Mouse (Mus musculus): Measurements from ENCODE around the gene Adamtsl3. TPM values are rescaled to one million over a fixed set of nuclear protein-coding genes. Genes with fewer than 3 reads are reported as not detected.

Adamtsl3 gene
- total and polyA plus RNA-seq, 2 experiments from 2014 or later: 1.00 to 4.1 TPM

GRCm38 (mm10) chr7:82502511-82502910, 167.0 kb downstream of the Adamtsl3 start:
- TF ChIP-seq CTCF (IDR thresholded peaks at IDR 0.05; ENCODE audit: low read depth) (no peak), EP300 (IDR thresholded peaks at IDR 0.05; ENCODE audit: low read depth) (no peak)
- ATAC-seq (ENCODE audit: insufficient read depth, low read depth): no peak
- WGBS: 60% methylated on average over 5 of the region's 5 CpGs

GRCm38 (mm10) chr7:82504101-82504500, 168.6 kb downstream of the Adamtsl3 start:
- Histone ChIP-seq H3K4me2 (ENCODE audit: low read depth, low read length) (no peak overlapping the region), H3K4me1 (ENCODE audit: control insufficient read depth, insufficient read depth) (no peaks in the 10 kb centered on the region), H3K27me3 (ENCODE audit: control insufficient read depth, insufficient read depth, low read length) (no peaks in the 10 kb centered on the region), H3K4me3 (ENCODE audit: low read depth, low read length) (no peak overlapping the region), H3K27ac (ENCODE audit: low read depth) (no peak overlapping the region), H3K9ac (replicated peaks; ENCODE audit: low read depth, low read length) (no peak overlapping the region), H3K36me3 (replicated peaks; ENCODE audit: control insufficient read depth, insufficient read depth, low read length) (no peaks in the 10 kb centered on the region), H3K9me3 (replicated peaks; ENCODE audit: control insufficient read depth, low read length) (no peaks in the 10 kb centered on the region)
- DNase-seq (ENCODE audit: low spot score) (peak; percentile 66), ATAC-seq (ENCODE audit: insufficient read depth, low read depth) (0 out of 2 replicates have a peak, but pooled peaks have one; percentile 24)
- 23% methylated on average over 4 of the region's 4 CpGs for WGBS
- TF ChIP-seq EP300 (IDR thresholded peaks at IDR 0.05; ENCODE audit: low read depth) (no peak), CTCF (IDR thresholded peaks at IDR 0.05; ENCODE audit: low read depth) (peak; percentile 88)

More at GRCm38 (mm10) chr7:82502511-82502910, 167.0 kb downstream of the Adamtsl3 start:
- Histone ChIP-seq H3K9me3 (replicated peaks; ENCODE audit: control insufficient read depth, low read length) (no peaks in the 10 kb centered on the region), H3K4me1 (ENCODE audit: control insufficient read depth, insufficient read depth) (no peaks in the 10 kb centered on the region), H3K36me3 (replicated peaks; ENCODE audit: control insufficient read depth, insufficient read depth, low read length) (no peaks in the 10 kb centered on the region), H3K27ac (ENCODE audit: low read depth) (no peak overlapping the region), H3K27me3 (ENCODE audit: control insufficient read depth, insufficient read depth, low read length) (no peaks in the 10 kb centered on the region), H3K4me2 (ENCODE audit: low read depth, low read length) (no peak overlapping the region), H3K9ac (replicated peaks; ENCODE audit: low read depth, low read length) (no peak overlapping the region), H3K4me3 (ENCODE audit: low read depth, low read length) (no peak overlapping the region)
- DNase-seq (ENCODE audit: low spot score): no peak

- Histone ChIP-seq H3K36me3 (replicated peaks; ENCODE audit: control insufficient read depth, insufficient read depth, low read length) (no peaks in the 10 kb centered on the region), H3K27me3 (ENCODE audit: control insufficient read depth, insufficient read depth, low read length) (no peaks in the 10 kb centered on the region), H3K4me2 (ENCODE audit: low read depth, low read length) (no peak overlapping the region), H3K27ac (ENCODE audit: low read depth) (no peak overlapping the region), H3K9ac (replicated peaks; ENCODE audit: low read depth, low read length) (no peak overlapping the region), H3K9me3 (replicated peaks; ENCODE audit: control insufficient read depth, low read length) (no peaks in the 10 kb centered on the region), H3K4me1 (ENCODE audit: control insufficient read depth, insufficient read depth) (peaks cover 9% of the 10 kb centered on the region; the same call in 1 of the 2 replicates), H3K4me3 (ENCODE audit: low read depth, low read length) (no peak overlapping the region)
- WGBS: 83% methylated on average over 5 of the region's 5 CpGs
- ATAC-seq (ENCODE audit: insufficient read depth, low read depth) (no peak), DNase-seq (ENCODE audit: low spot score) (no peak)
- no peak for TF ChIP-seq EP300 (IDR thresholded peaks at IDR 0.05; ENCODE audit: low read depth)
- no peak for TF ChIP-seq CTCF (IDR thresholded peaks at IDR 0.05; ENCODE audit: low read depth)
Observed at GRCm38 (mm10) chr7:82530583-82530982, 195.1 kb downstream of the Adamtsl3 start.

- TF ChIP-seq CTCF (IDR thresholded peaks at IDR 0.05; ENCODE audit: low read depth): no peak
- TF ChIP-seq EP300 (IDR thresholded peaks at IDR 0.05; ENCODE audit: low read depth): no peak
- no peaks in the 10 kb centered on the region for H3K27me3 ChIP-seq (ENCODE audit: control insufficient read depth, insufficient read depth, low read length)
- no peak overlapping the region for H3K9ac ChIP-seq (replicated peaks; ENCODE audit: low read depth, low read length)
- 59% methylated on average over 7 of the region's 7 CpGs for WGBS
- DNase-seq (ENCODE audit: low spot score) (no peak), ATAC-seq (ENCODE audit: insufficient read depth, low read depth) (no peak; the same call in 1 of the 2 replicates)
- no peaks in the 10 kb centered on the region for H3K36me3 ChIP-seq (replicated peaks; ENCODE audit: control insufficient read depth, insufficient read depth, low read length)
- no peak overlapping the region for H3K4me3 ChIP-seq (ENCODE audit: low read depth, low read length)
- no peak overlapping the region for H3K27ac ChIP-seq (ENCODE audit: low read depth)
- H3K9me3 ChIP-seq (replicated peaks; ENCODE audit: control insufficient read depth, low read length): no peaks in the 10 kb centered on the region
- H3K4me1 ChIP-seq (ENCODE audit: control insufficient read depth, insufficient read depth): peaks cover 9% of the 10 kb centered on the region; the same call in 1 of the 2 replicates
- no peak overlapping the region for H3K4me2 ChIP-seq (ENCODE audit: low read depth, low read length)
Observed at GRCm38 (mm10) chr7:82531376-82531775, 195.9 kb downstream of the Adamtsl3 start.

GRCm38 (mm10) chr7:82533188-82533587, 197.7 kb downstream of the Adamtsl3 start:
- H3K27me3 ChIP-seq (ENCODE audit: control insufficient read depth, insufficient read depth, low read length): no peaks in the 10 kb centered on the region
- no peak for DNase-seq (ENCODE audit: low spot score)
- ATAC-seq (ENCODE audit: insufficient read depth, low read depth): no peak
- no peaks in the 10 kb centered on the region for H3K9me3 ChIP-seq (replicated peaks; ENCODE audit: control insufficient read depth, low read length)
- H3K4me1 ChIP-seq (ENCODE audit: control insufficient read depth, insufficient read depth): peaks cover 9% of the 10 kb centered on the region; the same call in 1 of the 2 replicates
- no peak for TF ChIP-seq CTCF (IDR thresholded peaks at IDR 0.05; ENCODE audit: low read depth)
- TF ChIP-seq EP300 (IDR thresholded peaks at IDR 0.05; ENCODE audit: low read depth): no peak
- no peaks in the 10 kb centered on the region for H3K36me3 ChIP-seq (replicated peaks; ENCODE audit: control insufficient read depth, insufficient read depth, low read length)
- H3K9ac ChIP-seq (replicated peaks; ENCODE audit: low read depth, low read length): no peak overlapping the region
- H3K27ac ChIP-seq (ENCODE audit: low read depth): no peak overlapping the region
- WGBS: 73% methylated on average over 4 of the region's 4 CpGs
- H3K4me3 ChIP-seq (ENCODE audit: low read depth, low read length): no peak overlapping the region
- H3K4me2 ChIP-seq (ENCODE audit: low read depth, low read length): no peak overlapping the region
